Mouse (Mus musculus) forebrain, embryonic 14.5 days (tissue): ENCODE results near the gene Etl4. TPM values are rescaled to one million over a fixed set of nuclear protein-coding genes. Genes with fewer than 3 reads are reported as not detected.

Source experiments
- ATAC-seq: fragments of 200-750 bp; cut with Nextera tagmentation; 2 replicates; pipeline ENCODE4 v1.8.0; 2017; ENCODE audit warnings: mild to moderate bottlenecking, moderate library complexity
- DNase-seq: peaks from one replicate; pipeline ENCODE4 v3.0.0-alpha.2; 2015; ENCODE audit warnings: low spot score
- H3K27ac ChIP-seq: fragments of 300-500 bp; sonication (generic); 2 replicates; pipeline ENCODE4 v1.5.1; 2014; ENCODE audit warnings: low read depth, mild to moderate bottlenecking, control low read depth, low read length, moderate library complexity
- H3K27me3 ChIP-seq: fragments of 300-500 bp; sonication (generic); replicated peaks from 2 replicates; pipeline ENCODE4 v1.6.1; 2014; ENCODE audit warnings: low read length, control low read depth, mixed read lengths; ENCODE audit not compliant: control insufficient read depth, insufficient read depth
- H3K36me3 ChIP-seq: fragments of 300-500 bp; sonication (generic); 2 replicates; pipeline ENCODE4 v1.6.1; 2014; ENCODE audit warnings: low read length, control low read depth; ENCODE audit not compliant: control insufficient read depth, insufficient read depth
- H3K4me1 ChIP-seq: fragments of 300-500 bp; sonication (generic); 2 replicates; pipeline ENCODE4 v1.6.1; 2014; ENCODE audit warnings: antibody characterized with exemption, low read length, control low read depth; ENCODE audit not compliant: control insufficient read depth, insufficient read depth
- H3K4me2 ChIP-seq: fragments of 300-500 bp; sonication (generic); 2 replicates; pipeline ENCODE4 v1.6.1; 2014; ENCODE audit warnings: mild to moderate bottlenecking, control low read depth, low read length
- H3K4me3 ChIP-seq: fragments of 300-500 bp; sonication (generic); 2 replicates; pipeline ENCODE4 v1.5.1; 2014; ENCODE audit warnings: low read depth, low read length, control low read depth
- H3K9ac ChIP-seq: fragments of 300-500 bp; sonication (generic); 2 replicates; pipeline ENCODE4 v1.6.1; 2014; ENCODE audit warnings: mild to moderate bottlenecking, low read length, control low read depth, moderate library complexity
- H3K9me3 ChIP-seq: fragments of 300-500 bp; sonication (generic); replicated peaks from 2 replicates; pipeline ENCODE4 v1.6.1; 2016; ENCODE audit warnings: low read length, control low read depth, mixed read lengths; ENCODE audit not compliant: control insufficient read depth
- WGBS: fragments of 180-500 bp; shearing (Covaris S2); extraction: QIAGEN DNeasy Blood & Tissue Kit; methylation state at CpG from one replicate; pipeline ENCODE4 v1.1.7; 2014; 5-methylcytosine and 5-hydroxymethylcytosine counted together
- polyA plus RNA-seq: library from polyadenylated mRNA; unstranded; fragments of >200 nt; fragmentation: Nextera tagmentation; extraction: Ambion mirVana; gene quantifications from 2 replicates; pipeline ENCODE4 v1.2.1, GENCODE M21; 2014

The Etl4 gene
- polyA plus RNA-seq, 1 experiment from 2014 or later, result 14.7 TPM

DNA sequence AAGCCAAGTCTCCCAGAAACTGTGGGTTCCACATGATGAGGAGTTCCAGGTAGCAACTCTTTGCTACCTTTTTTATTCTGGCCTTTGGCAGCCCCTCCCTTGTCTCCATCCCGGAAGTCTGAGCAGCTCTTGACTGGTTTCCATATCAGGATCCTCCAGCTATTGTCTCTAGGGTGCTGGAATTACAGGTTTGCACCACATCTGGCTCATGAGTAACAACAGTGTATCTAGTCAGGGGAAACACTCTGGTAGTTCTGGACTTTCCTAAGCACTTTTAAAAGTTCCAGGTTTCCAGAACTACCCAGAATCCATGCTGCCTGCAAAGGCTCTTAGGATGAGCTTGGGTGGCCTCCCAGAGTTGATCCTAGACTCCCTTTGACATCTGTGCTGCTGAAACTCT is 640.4 kb downstream of the Etl4 start:
- DNase-seq (no peak), ATAC-seq (no peak)
- Histone ChIP-seq H3K4me1 (peaks cover 30% of the 10 kb centered on the region), H3K4me3 (no peak overlapping the region), H3K9me3 (no peaks in the 10 kb centered on the region), H3K36me3 (no peaks in the 10 kb centered on the region), H3K4me2 (peak overlapping the region; percentile 40), H3K27ac (no peak overlapping the region), H3K27me3 (no peaks in the 10 kb centered on the region), H3K9ac (no peak overlapping the region)
- 24% methylated on average over 1 of the region's 1 CpGs for WGBS

DNA sequence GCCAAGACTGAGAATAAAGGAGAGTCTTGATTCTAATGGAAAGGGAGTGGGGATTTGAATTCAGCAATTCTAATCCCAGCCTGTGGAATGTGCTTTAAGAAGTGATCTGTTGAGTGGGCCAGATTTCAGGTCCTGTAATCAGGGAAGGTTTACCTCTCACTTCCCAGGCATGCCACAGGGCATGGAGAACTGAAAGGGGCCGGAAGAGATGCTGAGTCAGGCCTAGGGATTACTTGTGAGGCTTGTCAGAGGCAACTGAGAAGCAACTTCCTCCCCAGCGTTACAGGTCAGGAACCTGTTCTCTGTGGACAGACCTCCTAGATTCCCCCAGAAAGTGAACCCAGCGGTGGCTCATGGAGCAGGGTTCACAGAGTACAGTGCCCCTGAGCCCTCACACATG is 646.1 kb downstream of the Etl4 start:
- ATAC-seq (no peak), DNase-seq (no peak)
- H3K27me3 ChIP-seq, result no peaks in the 10 kb centered on the region
- no peaks in the 10 kb centered on the region for H3K9me3 ChIP-seq
- H3K4me1 ChIP-seq, result no peaks in the 10 kb centered on the region
- no peaks in the 10 kb centered on the region for H3K36me3 ChIP-seq
- H3K9ac ChIP-seq, result no peak overlapping the region
- no peak overlapping the region for H3K4me3 ChIP-seq
- H3K27ac ChIP-seq, result no peak overlapping the region
- no peak overlapping the region for H3K4me2 ChIP-seq
- 61% methylated on average over 3 of the region's 3 CpGs for WGBS

- no peaks in the 10 kb centered on the region for H3K36me3 ChIP-seq
- DNase-seq (no peak), ATAC-seq (no peak)
- H3K27ac ChIP-seq, result no peak overlapping the region
- no peaks in the 10 kb centered on the region for H3K9me3 ChIP-seq
- no peak overlapping the region for H3K4me3 ChIP-seq
- H3K4me2 ChIP-seq, result no peak overlapping the region
- no peak overlapping the region for H3K9ac ChIP-seq
- no peaks in the 10 kb centered on the region for H3K27me3 ChIP-seq
- 89% methylated on average over 5 of the region's 5 CpGs for WGBS
- H3K4me1 ChIP-seq, result no peaks in the 10 kb centered on the region
Measured at GRCm38 (mm10) chr2:20559083-20559482, 649.5 kb downstream of the Etl4 start.

GRCm38 (mm10) chr2:20559723-20560122 is 650.1 kb downstream of the Etl4 start:
- H3K4me3 ChIP-seq, result no peak overlapping the region
- no peaks in the 10 kb centered on the region for H3K27me3 ChIP-seq
- WGBS, result 72% methylated on average over 2 of the region's 2 CpGs
- no peaks in the 10 kb centered on the region for H3K9me3 ChIP-seq
- no peak for ATAC-seq
- no peaks in the 10 kb centered on the region for H3K36me3 ChIP-seq
- no peak overlapping the region for H3K4me2 ChIP-seq
- H3K9ac ChIP-seq, result no peak overlapping the region
- H3K4me1 ChIP-seq, result no peaks in the 10 kb centered on the region
- no peak for DNase-seq
- no peak overlapping the region for H3K27ac ChIP-seq

DNA sequence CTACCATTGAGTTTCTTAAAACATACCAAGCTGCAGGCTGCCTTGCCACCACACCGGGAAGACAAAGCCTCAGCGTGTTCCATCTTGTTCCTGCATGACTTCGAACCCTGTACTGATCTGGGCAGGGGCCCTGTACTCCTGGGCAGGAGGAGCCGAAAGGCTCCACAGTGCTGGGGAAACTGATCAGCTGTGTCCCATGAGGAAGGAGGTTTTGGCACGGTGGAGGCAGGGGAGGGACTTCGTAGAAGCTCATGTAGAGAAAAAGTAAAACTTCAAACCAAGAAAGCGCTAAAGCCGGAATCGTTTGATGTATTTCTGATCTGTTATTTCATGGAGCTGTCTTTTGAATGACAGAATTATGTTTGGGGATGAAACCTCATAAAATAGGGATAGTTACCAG is 651.0 kb downstream of the Etl4 start:
- no peaks in the 10 kb centered on the region for H3K27me3 ChIP-seq
- H3K4me1 ChIP-seq, result no peaks in the 10 kb centered on the region
- no peak overlapping the region for H3K4me3 ChIP-seq
- no peaks in the 10 kb centered on the region for H3K9me3 ChIP-seq
- DNase-seq, result no peak
- no peak for ATAC-seq
- no peak overlapping the region for H3K27ac ChIP-seq
- no peaks in the 10 kb centered on the region for H3K36me3 ChIP-seq
- no peak overlapping the region for H3K4me2 ChIP-seq
- H3K9ac ChIP-seq, result no peak overlapping the region
- WGBS, result 93% methylated on average over 9 of the region's 9 CpGs

GRCm38 (mm10) chr2:20563036-20563435 is 653.5 kb downstream of the Etl4 start:
- no peak for DNase-seq
- Histone ChIP-seq H3K9ac (no peak overlapping the region), H3K4me1 (no peaks in the 10 kb centered on the region), H3K4me2 (no peak overlapping the region), H3K4me3 (no peak overlapping the region), H3K27ac (no peak overlapping the region), H3K27me3 (no peaks in the 10 kb centered on the region), H3K36me3 (no peaks in the 10 kb centered on the region), H3K9me3 (no peaks in the 10 kb centered on the region)
- 43% methylated on average over 6 of the region's 6 CpGs for WGBS
- no peak for ATAC-seq

GRCm38 (mm10) chr2:20568456-20568855 is 658.9 kb downstream of the Etl4 start:
- H3K9ac ChIP-seq, result no peak overlapping the region
- no peak for ATAC-seq
- H3K4me3 ChIP-seq, result no peak overlapping the region
- no peaks in the 10 kb centered on the region for H3K27me3 ChIP-seq
- no peak overlapping the region for H3K4me2 ChIP-seq
- peak; percentile 37 for DNase-seq
- H3K36me3 ChIP-seq, result no peaks in the 10 kb centered on the region
- no peaks in the 10 kb centered on the region for H3K4me1 ChIP-seq
- no peaks in the 10 kb centered on the region for H3K9me3 ChIP-seq
- 51% methylated on average over 1 of the region's 1 CpGs for WGBS
- H3K27ac ChIP-seq, result no peak overlapping the region

- WGBS, result 95% methylated on average over 1 of the region's 1 CpGs
Measured at GRCm38 (mm10) chr2:20571940-20572339, 662.4 kb downstream of the Etl4 start.

DNA sequence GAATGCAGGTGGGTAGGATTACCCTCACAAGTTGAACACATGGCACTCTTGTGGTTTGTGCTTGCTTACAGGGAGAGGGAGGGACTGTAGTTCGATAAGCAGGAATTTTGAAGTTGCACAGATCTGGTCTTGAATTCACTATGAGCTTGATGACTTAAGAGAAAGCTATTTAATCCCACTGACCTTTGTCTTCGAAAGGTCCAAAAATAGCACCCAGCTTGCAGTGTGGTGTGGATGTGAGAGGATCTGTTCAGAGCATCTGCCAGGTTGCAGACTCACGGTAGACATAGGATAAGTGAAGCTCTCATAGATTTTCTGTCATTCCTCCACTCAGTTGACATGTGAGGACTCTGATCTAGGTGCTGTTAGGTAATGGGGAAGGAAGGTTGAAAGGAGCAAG is 670.8 kb downstream of the Etl4 start:
- H3K4me3 ChIP-seq, result no peak overlapping the region
- H3K9ac ChIP-seq, result no peak overlapping the region
- no peaks in the 10 kb centered on the region for H3K9me3 ChIP-seq
- no peak overlapping the region for H3K4me2 ChIP-seq
- no peak for DNase-seq
- no peak for ATAC-seq
- 93% methylated on average over 3 of the region's 3 CpGs for WGBS
- H3K4me1 ChIP-seq, result no peaks in the 10 kb centered on the region
- no peaks in the 10 kb centered on the region for H3K27me3 ChIP-seq
- no peaks in the 10 kb centered on the region for H3K36me3 ChIP-seq
- no peak overlapping the region for H3K27ac ChIP-seq

More at GRCm38 (mm10) chr2:20571940-20572339, 662.4 kb downstream of the Etl4 start:
- no peak overlapping the region for H3K4me2 ChIP-seq
- DNase-seq (no peak), ATAC-seq (no peak)
- no peak overlapping the region for H3K9ac ChIP-seq
- no peak overlapping the region for H3K27ac ChIP-seq
- no peak overlapping the region for H3K4me3 ChIP-seq
- no peaks in the 10 kb centered on the region for H3K4me1 ChIP-seq
- H3K9me3 ChIP-seq, result no peaks in the 10 kb centered on the region
- H3K36me3 ChIP-seq, result no peaks in the 10 kb centered on the region
- H3K27me3 ChIP-seq, result no peaks in the 10 kb centered on the region
